Mouse (Mus musculus): Measurements from ENCODE around the gene Clec11a.
A peak's percentile ranks its signal among the peaks of the same experiment; 100 is the strongest.

The Clec11a gene

DNA sequence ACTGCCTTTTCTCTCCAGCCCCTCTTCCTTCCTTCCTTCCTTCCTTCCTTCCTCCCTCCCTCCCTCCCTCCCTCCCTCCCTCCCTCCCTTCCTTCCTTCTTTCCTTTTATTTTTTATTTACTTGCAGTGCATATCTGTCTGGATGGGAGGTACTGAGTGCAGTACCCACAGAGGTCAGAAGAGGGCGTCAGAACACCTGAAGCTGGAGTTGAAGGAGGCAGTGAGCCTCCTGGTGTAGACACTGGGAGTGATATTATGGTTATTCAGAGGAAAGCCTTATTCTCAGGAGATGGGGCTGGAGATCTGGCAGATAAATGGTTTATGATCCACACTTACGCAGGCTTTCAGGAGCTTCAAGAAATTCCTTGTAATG, 29.5 kb downstream of the Clec11a start:
- no peak for DNase-seq (ENCODE audit: low spot score)

DNA sequence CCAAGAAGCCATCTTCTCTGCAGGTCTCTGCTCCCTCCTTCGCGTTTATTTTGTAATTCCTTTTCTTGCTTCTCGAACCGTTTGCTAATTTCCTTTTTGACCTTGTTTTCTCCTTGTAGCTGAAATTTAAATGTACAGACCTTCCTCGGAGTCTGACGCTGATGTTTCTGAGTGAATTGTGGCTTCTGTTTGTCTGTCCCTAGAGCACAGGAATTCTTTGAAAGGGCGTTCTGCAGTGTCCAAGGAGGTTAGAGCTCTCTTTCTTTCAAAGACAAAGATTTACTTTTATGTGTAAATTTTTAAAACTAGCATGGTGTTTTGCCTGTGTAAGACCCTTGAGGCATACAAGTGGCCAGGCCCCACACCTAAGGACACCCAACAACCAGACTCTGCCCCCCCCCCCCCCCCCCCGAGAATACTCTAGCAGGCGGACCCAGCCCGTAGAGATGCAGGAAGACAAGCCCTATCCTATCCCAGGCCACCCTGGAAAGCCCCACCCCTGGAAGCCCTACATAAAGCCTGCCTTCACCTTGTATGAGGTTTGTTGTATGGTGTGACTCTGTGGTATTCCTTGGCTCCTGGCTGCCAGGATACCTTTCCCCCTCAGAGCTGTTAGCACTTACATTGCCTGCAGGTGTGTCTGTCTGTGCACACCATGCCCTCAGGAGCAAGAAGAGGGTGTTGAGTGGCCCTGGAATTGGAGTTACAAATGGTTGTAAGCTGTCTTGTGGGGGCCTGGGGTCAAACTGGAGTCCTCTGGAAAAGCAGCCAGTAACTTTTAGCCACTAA, 30.0 kb downstream of the Clec11a start:
- no peak for DNase-seq (ENCODE audit: low spot score)

DNA sequence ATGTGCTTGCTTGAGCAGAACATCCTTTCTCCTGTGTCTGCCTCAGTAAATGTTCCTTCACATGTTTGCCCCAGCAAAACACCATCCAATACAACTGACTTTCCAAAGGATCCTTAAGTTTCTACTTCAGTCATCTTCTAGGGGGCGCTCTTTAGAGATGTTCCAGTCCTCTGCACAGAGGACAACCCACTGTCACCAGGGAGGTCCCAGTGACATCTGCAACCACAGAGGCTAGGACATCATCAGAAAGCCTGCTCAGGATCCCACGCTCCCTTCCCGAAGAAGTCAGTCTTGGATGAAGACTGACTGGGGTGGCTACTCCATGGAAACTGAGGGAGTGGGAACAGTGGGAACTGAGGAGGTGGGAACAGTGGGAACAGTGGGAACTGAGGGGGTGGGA, 31.2 kb downstream of the Clec11a start:
- DNase-seq (ENCODE audit: low spot score) = no peak

- DNase-seq (ENCODE audit: low spot score) = no peak
Measured at GRCm38 (mm10) chr7:44274096-44274495, 32.6 kb downstream of the Clec11a start.

DNA sequence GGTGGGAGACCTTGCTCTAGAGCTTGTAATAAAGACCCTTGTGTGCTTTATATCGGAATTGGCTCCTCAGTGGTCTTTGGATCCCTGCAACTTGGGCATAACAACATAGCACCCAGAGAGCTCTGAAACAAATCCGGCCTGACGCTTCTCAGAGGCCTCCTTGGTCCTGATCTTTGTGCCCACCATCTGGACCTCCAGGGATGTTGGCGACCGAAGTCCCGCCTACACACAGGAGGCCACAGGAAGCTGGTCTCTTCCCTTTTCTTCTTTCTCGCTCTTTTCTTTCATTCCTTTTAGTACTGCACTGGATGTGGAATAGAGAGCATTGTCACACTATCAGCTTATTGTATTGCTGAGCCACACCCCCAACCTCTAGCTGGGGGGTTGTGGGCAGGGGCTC, 33.3 kb downstream of the Clec11a start:
- DNase-seq (ENCODE audit: low spot score) = no peak

DNA sequence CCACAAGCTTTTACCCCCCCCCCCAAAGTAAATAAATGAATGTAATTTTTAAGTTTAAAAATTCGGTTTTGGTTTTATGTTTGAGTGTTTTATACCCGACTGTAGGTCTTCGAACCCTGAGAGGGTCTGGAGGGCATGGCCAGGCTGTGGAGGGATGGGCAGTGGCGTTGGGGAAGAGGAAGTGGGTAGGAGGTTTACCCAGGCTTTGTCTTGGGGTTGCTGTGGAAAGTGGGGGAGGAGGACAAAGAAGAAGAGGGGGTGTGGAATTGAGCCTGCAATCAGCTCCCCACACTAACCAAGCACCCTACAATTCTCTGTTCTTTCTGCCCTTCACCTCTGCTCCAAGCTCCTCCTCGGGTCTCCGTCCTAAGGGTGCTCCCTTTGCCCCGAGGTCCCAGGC, 34.2 kb downstream of the Clec11a start:
- DNase-seq (ENCODE audit: low spot score) = no peak

GRCm38 (mm10) chr7:44271309-44271708, 35.4 kb downstream of the Clec11a start:
- DNase-seq (ENCODE audit: low spot score) = no peak

DNA sequence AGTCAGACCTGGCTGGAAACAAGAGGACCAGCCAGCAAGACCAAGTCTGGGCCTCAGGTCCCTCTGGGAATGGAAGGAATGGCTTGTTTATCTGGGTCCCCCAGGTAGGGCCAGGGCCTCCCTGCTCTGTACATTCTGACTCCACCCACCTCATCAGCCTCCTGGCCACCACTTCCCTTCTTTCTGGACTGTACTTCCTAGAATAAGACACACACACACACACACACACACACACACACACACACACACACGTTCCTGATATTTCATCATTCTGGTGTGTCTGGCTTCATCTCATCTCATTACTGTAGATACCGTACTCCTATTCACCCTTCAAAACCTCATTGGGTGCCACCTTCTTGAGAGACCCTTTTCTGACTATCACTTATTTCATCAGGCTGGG, 37.3 kb downstream of the Clec11a start:
- no peak for DNase-seq (ENCODE audit: low spot score)

GRCm38 (mm10) chr7:44268117-44268516, 38.6 kb downstream of the Clec11a start:
- DNase-seq (ENCODE audit: low spot score) = no peak

GRCm38 (mm10) chr7:44262791-44263643, 43.7 kb downstream of the Clec11a start:
- peak; percentile 79 for DNase-seq (ENCODE audit: low spot score)

DNA sequence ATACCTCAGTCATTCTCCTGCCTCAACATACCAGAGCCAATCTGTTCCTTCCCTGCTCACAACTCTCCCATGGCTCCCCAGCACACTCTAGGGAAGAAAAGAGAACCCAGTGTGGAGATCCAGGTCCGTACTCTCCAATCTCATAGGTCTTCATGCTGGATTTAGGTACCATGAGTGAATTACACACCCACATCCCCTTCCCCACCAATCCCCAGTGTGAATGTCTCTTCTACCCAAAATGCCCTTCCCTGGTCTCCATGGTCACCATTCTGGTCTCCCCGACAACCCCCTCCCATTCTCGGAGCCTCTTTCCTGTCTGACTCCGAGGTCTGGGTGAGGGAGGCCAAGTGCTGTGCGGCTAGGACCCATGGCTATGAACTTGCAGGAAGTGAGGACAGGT, 45.6 kb downstream of the Clec11a start, which contains the start of gene Gm15517:
Gene Gm15517 (plus strand): TSS at position 301 of the 400 bp plus-strand sequence.
- no peak for DNase-seq (ENCODE audit: low spot score)

DNA sequence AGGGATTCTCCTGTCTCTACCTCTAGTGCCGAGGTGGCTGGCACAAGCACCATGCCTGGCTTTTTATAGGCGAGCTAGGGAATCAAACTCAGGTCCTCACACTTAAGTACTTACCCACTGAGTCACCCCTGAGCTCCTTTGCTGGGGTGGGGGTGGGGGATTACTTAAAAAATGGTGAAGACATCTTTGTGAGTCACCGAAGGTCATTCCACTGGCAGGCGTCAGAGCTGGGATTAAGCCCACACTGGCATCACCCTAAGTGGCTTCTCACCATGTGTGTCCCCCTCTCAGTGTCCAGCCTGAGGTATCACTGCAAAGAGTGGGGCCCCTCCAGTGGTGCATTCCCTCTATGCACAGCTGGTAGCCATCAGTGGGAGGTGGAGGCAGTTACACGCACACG, 46.3 kb downstream of the Clec11a start:
- no peak for DNase-seq (ENCODE audit: low spot score)

DNA sequence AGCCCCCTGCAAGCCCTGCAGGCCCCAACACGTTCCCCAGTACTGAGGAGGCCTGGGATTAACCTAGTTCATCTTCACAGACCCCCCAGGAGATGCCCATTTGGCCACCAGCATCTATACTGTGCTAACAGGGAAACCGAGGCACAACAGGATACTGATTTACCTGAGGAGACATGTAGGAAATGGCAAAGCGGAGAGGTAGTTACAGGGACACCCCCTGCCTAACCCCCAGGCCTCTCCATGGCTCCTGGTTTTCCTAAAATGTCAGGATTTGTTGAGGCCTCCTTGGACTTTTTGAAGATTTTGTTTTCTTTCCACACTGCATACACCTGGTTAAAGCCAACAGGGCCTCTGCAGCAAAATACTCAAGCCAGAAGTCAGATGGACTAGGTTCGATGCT, 49.4 kb downstream of the Clec11a start, which contains the start of gene Acp4:
Gene Acp4 (minus strand): TSS at position 101 of the 400 bp plus-strand sequence.
- no peak for DNase-seq (ENCODE audit: low spot score)

DNA sequence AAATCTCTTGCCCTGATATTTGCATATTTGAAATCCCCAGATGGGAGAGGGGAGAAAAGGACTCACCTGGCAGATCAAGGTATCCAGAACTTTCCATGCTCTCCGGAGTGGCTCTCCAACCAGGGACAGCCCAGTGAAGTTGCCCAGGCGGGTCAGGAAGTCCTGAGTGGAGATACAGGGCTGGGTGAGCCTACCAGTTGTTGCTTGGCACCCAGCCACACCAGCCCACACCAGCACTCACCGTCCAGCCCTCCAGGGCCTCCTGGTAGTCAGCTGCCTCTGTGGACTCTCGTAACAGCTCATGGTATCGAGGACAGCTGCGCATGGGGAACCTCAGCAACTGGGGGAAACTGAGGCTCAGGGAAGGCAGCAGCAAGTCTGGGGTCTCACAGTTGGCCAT, 51.8 kb downstream of the Clec11a start:
- no peak for DNase-seq (ENCODE audit: low spot score)

DNA sequence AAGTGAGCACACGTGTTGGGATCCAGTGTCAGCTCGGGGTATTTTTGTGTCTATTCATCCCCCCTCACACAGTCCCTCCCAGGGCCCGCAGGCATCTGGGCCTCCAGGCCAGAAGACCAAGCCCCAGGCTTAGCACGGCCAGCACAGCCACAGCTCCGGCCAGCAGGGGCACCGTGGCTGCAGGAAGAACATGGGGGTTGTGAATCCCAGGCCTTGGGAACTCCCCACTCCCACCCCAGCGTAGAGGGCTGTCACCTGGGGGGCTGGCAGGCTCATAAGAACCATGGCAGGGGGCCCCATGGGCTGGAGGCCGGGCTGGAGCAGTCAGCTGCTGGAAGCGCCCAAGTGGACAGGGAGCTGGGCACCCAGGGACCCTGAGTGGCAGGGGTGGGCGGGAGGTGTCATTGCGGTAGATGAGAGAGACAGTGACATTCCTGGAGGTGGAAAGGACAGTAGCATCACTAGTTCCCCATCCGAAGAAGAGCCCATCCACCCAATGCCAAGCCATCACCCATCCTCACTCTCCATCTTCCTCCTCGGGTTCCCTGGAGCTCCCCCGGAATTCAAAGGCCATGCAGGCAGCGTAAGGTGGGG, 53.6 kb downstream of the Clec11a start:
- no peak for DNase-seq (ENCODE audit: low spot score)

All from urinary bladder, postnatal 10 days (tissue).